Mouse (Mus musculus) left cerebral cortex, postnatal 36 days (tissue): Measurements from ENCODE around the gene Cd244a. TPM values are rescaled to one million over a fixed set of nuclear protein-coding genes. Genes with fewer than 3 reads are reported as not detected.

Experiments
- DNase-seq, 2 experiments: peaks; one replicate each; pipeline ENCODE4 v3.0.0; 2021 to 2022; ENCODE audit warnings: low spot score in 2 of 2, mixed read lengths in 1 of 2
- intact Hi-C: fragments of 180-260 bp; cut with DNase I; formaldehyde crosslinking; loops from one replicate; pipeline ENCODE4 v1.15.1; 2025
- microRNA-seq: library from miRNA; unstranded; fragments of <30 nt; microRNA quantifications from one replicate; pipeline ENCODE4 v1.2.0, GENCODE M21; 2022
- total RNA-seq, 2 experiments: library from RNA; stranded (reverse); gene quantifications; 2 replicates each; pipeline ENCODE4 v1.2.3; 2021

The Cd244a gene
- total RNA-seq, 2 experiments from 2014 or later: not detected

- no peak for DNase-seq
These were observed 79.7 kb downstream of the Cd244a start for GRCm38 (mm10) chr1:171638686-171639085.

GRCm38 (mm10) chr1:171640796-171641195, 81.8 kb downstream of the Cd244a start:
- no peak for DNase-seq
- intact Hi-C loops: no loop called here

More at GRCm38 (mm10) chr1:171638686-171639085, 79.7 kb downstream of the Cd244a start:
- intact Hi-C loops: no loop called here

GRCm38 (mm10) chr1:171643612-171644011, 84.6 kb downstream of the Cd244a start:
- intact Hi-C loops: no loop called here

GRCm38 (mm10) chr1:171646429-171646940, 87.5 kb downstream of the Cd244a start:
- DNase-seq: no peak
- intact Hi-C loops: no loop called here

More at GRCm38 (mm10) chr1:171643612-171644011, 84.6 kb downstream of the Cd244a start:
- DNase-seq: no peak

- DNase-seq: no peak
- intact Hi-C loops: no loop called here
These were observed 88.7 kb downstream of the Cd244a start for GRCm38 (mm10) chr1:171647716-171648115.

GRCm38 (mm10) chr1:171648840-171649239, 89.8 kb downstream of the Cd244a start:
- intact Hi-C loops: no loop called here
- no peak for DNase-seq

GRCm38 (mm10) chr1:171652734-171653133, 93.7 kb downstream of the Cd244a start, which contains the start of gene Slamf7:
Gene Slamf7 (minus strand): TSS chr1:171653035.
- intact Hi-C loops: no loop called here
- DNase-seq: no peak

GRCm38 (mm10) chr1:171658561-171658991, 99.6 kb downstream of the Cd244a start:
- DNase-seq: peak; percentile 13 to 23
- intact Hi-C loops: loop anchor here (5.0 kb wide), 1 partner anchor 91 kb away; no protein-coding TSS in a partner anchor

Small RNAs within 50 kb of the gene (microRNA-seq; reads per million reads assigned to microRNA genes)
- gene Mir7683: not detected

Other genes starting within 250 kb of the Cd244a start
- 10 to 100 TPM; 36.9 to 41.3 TPM for gene Dedd, start 230.0 kb upstream of the Cd244a start, total RNA-seq
- gene Nit1, start 213.5 kb upstream of the Cd244a start, total RNA-seq: 10 to 100 TPM; 39.6 to 48.0 TPM
- 100 to 1,000 TPM; 161 to 185 TPM for gene Pfdn2, start 213.5 kb upstream of the Cd244a start, total RNA-seq
- gene Klhdc9, start 198.4 kb upstream of the Cd244a start, total RNA-seq: 10 to 100 TPM in 1 of 2 experiments, 1 to 10 TPM in 1; 7.9 to 10.9 TPM
- gene Nectin4, start 189.1 kb upstream of the Cd244a start, total RNA-seq: 1 to 10 TPM; 2.3 to 3.9 TPM
- gene Arhgap30, start 170.2 kb upstream of the Cd244a start, total RNA-seq: 1 to 10 TPM; 1.7 to 1.8 TPM
- 100 to 1,000 TPM; 107 to 113 TPM for gene Usf1, start 147.9 kb upstream of the Cd244a start, total RNA-seq
- 1 to 10 TPM; 1.1 to 1.9 TPM for gene Tstd1, start 140.3 kb upstream of the Cd244a start, total RNA-seq
- 1 to 10 TPM; 4.9 to 5.3 TPM for gene F11r, start 121.7 kb upstream of the Cd244a start, total RNA-seq
- gene Alyref2, start 55.7 kb upstream of the Cd244a start, total RNA-seq: 1 to 10 TPM; 4.2 to 5.9 TPM
- gene Itln1, start 23.9 kb upstream of the Cd244a start, total RNA-seq: not detected
- gene Ly9, start 48.2 kb downstream of the Cd244a start, total RNA-seq: not detected
- gene Slamf7, start 93.8 kb downstream of the Cd244a start, total RNA-seq: not detected
- gene Cd48, start 122.8 kb downstream of the Cd244a start, total RNA-seq: under 1 TPM; 0.44 to 0.91 TPM
- under 1 TPM; 0.32 TPM for gene Slamf1, start 207.9 kb downstream of the Cd244a start, total RNA-seq